Mouse (Mus musculus) neural tube, embryonic 15.5 days (tissue): ENCODE results near the gene B3gntl1. TPM values are rescaled to one million over a fixed set of nuclear protein-coding genes. Genes with fewer than 3 reads are reported as not detected.

ENCODE experiments used
- ATAC-seq: fragments of 200-750 bp; cut with Nextera tagmentation; 2 replicates; pipeline ENCODE4 v1.8.0; 2017; ENCODE audit warnings: mild to moderate bottlenecking, moderate TSS enrichment, moderate library complexity; ENCODE audit not compliant: low FRiP score
- H3K27ac ChIP-seq: fragments of 300-500 bp; sonication (generic); replicated peaks from 2 replicates; pipeline ENCODE4 v1.5.1; 2015; ENCODE audit warnings: mild to moderate bottlenecking, inconsistent platforms
- H3K27me3 ChIP-seq: fragments of 300-500 bp; sonication (generic); replicated peaks from 2 replicates; pipeline ENCODE4 v1.6.1; 2015; ENCODE audit warnings: inconsistent platforms
- H3K36me3 ChIP-seq: fragments of 300-500 bp; sonication (generic); 2 replicates; pipeline ENCODE4 v1.6.1; 2015; ENCODE audit warnings: inconsistent platforms
- H3K4me1 ChIP-seq: fragments of 300-500 bp; sonication (generic); 2 replicates; pipeline ENCODE4 v1.6.1; 2015; ENCODE audit warnings: inconsistent platforms
- H3K4me2 ChIP-seq: fragments of 300-500 bp; sonication (generic); 2 replicates; pipeline ENCODE4 v1.6.1; 2015; ENCODE audit warnings: inconsistent platforms, mild to moderate bottlenecking, moderate library complexity
- H3K4me3 ChIP-seq: fragments of 300-500 bp; sonication (generic); replicated peaks from 2 replicates; pipeline ENCODE4 v1.5.1; 2015; ENCODE audit warnings: mild to moderate bottlenecking, inconsistent platforms
- H3K9ac ChIP-seq: fragments of 300-500 bp; sonication (generic); replicated peaks from 2 replicates; pipeline ENCODE4 v1.6.1; 2015; ENCODE audit warnings: mild to moderate bottlenecking, inconsistent platforms
- H3K9me3 ChIP-seq: fragments of 300-500 bp; sonication (generic); replicated peaks from 2 replicates; pipeline ENCODE4 v1.6.1; 2016; ENCODE audit warnings: inconsistent platforms
- WGBS: fragments of 180-500 bp; shearing (Covaris S2); methylation state at CpG from one replicate; pipeline ENCODE4 v1.1.7; 2015; ENCODE audit warnings: mixed read lengths; 5-methylcytosine and 5-hydroxymethylcytosine counted together
- polyA plus RNA-seq: library from polyadenylated mRNA; unstranded; fragments of >200 nt; fragmentation: Nextera tagmentation; extraction: Ambion mirVana; gene quantifications from 2 replicates; pipeline ENCODE4 v1.2.1, GENCODE M21; 2015

The B3gntl1 gene
- polyA plus RNA-seq, 1 experiment from 2014 or later = 6.5 TPM

- Histone ChIP-seq H3K4me1 (peaks cover 29% of the 10 kb centered on the region), H3K27me3 (peaks cover 33% of the 10 kb centered on the region), H3K9ac (peak overlapping the region; percentile 55), H3K27ac (peak overlapping the region; percentile 60), H3K4me3 (peak overlapping the region; percentile 69), H3K4me2 (peak overlapping the region; percentile 95), H3K36me3 (no peaks in the 10 kb centered on the region), H3K9me3 (no peaks in the 10 kb centered on the region)
- peak; percentile 68 for ATAC-seq
- WGBS = under 1% methylated on average over 40 of the region's 40 CpGs
Observed at GRCm38 (mm10) chr11:121702895-121703618, 30.1 kb upstream of the B3gntl1 start.

GRCm38 (mm10) chr11:121702111-121702894 lies 29.4 kb upstream of the B3gntl1 start:
- Histone ChIP-seq H3K27ac (peak overlapping the region; percentile 63), H3K9ac (peak overlapping the region; percentile 55), H3K4me1 (peaks cover 29% of the 10 kb centered on the region), H3K27me3 (peaks cover 33% of the 10 kb centered on the region), H3K4me3 (peak overlapping the region; percentile 69), H3K36me3 (no peaks in the 10 kb centered on the region), H3K9me3 (no peaks in the 10 kb centered on the region), H3K4me2 (peak overlapping the region; percentile 95)
- 1% methylated on average over 68 of the region's 69 CpGs for WGBS
- ATAC-seq = peak; percentile 91

- Histone ChIP-seq H3K27ac (peak within 1 kb of the TSS; percentile 63), H3K36me3 (no peaks in the 10 kb centered on the region), H3K4me2 (peak within 1 kb of the TSS; percentile 95), H3K9me3 (no peaks in the 10 kb centered on the region), H3K4me1 (peaks cover 29% of the 10 kb centered on the region), H3K27me3 (peaks cover 33% of the 10 kb centered on the region), H3K9ac (peak within 1 kb of the TSS; percentile 55), H3K4me3 (peak within 1 kb of the TSS; percentile 69)
- no peak for ATAC-seq
- WGBS = 90% methylated on average over 5 of the region's 5 CpGs
Observed at GRCm38 (mm10) chr11:121701244-121701643, 28.3 kb upstream of the B3gntl1 start, which contains the start of gene Metrnl. Metrnl (plus strand) TSS chr11:121701544.

- no peak overlapping the region for H3K4me2 ChIP-seq
- H3K9me3 ChIP-seq = no peaks in the 10 kb centered on the region
- no peak overlapping the region for H3K9ac ChIP-seq
- no peak for ATAC-seq
- no peaks in the 10 kb centered on the region for H3K36me3 ChIP-seq
- no peak overlapping the region for H3K27ac ChIP-seq
- H3K4me3 ChIP-seq = no peak overlapping the region
- peaks cover 19% of the 10 kb centered on the region for H3K4me1 ChIP-seq
- H3K27me3 ChIP-seq = 0 out of 2 replicates have a peak, but pooled peaks cover 7% of the 10 kb centered on the region
- WGBS = 85% methylated on average over 5 of the region's 5 CpGs
Observed at GRCm38 (mm10) chr11:121698381-121698955, 25.5 kb upstream of the B3gntl1 start.

GRCm38 (mm10) chr11:121697271-121697670 lies 24.3 kb upstream of the B3gntl1 start:
- Histone ChIP-seq H3K27me3 (no peaks in the 10 kb centered on the region), H3K27ac (no peak overlapping the region), H3K36me3 (no peaks in the 10 kb centered on the region), H3K9ac (no peak overlapping the region), H3K4me2 (no peak overlapping the region), H3K4me3 (no peak overlapping the region), H3K4me1 (peaks cover 8% of the 10 kb centered on the region), H3K9me3 (no peaks in the 10 kb centered on the region)
- WGBS = 84% methylated on average over 4 of the region's 4 CpGs
- no peak for ATAC-seq

- no peak overlapping the region for H3K4me3 ChIP-seq
- ATAC-seq = no peak
- H3K36me3 ChIP-seq = no peaks in the 10 kb centered on the region
- 84% methylated on average over 5 of the region's 5 CpGs for WGBS
- H3K27me3 ChIP-seq = no peaks in the 10 kb centered on the region
- H3K27ac ChIP-seq = no peak overlapping the region
- no peaks in the 10 kb centered on the region for H3K4me1 ChIP-seq
- H3K9me3 ChIP-seq = no peaks in the 10 kb centered on the region
- no peak overlapping the region for H3K4me2 ChIP-seq
- H3K9ac ChIP-seq = no peak overlapping the region
Observed at GRCm38 (mm10) chr11:121695304-121696064, 22.5 kb upstream of the B3gntl1 start.

- H3K9me3 ChIP-seq = no peaks in the 10 kb centered on the region
- H3K9ac ChIP-seq = no peak overlapping the region
- no peak overlapping the region for H3K4me3 ChIP-seq
- H3K27ac ChIP-seq = no peak overlapping the region
- WGBS = 91% methylated on average over 2 of the region's 2 CpGs
- peaks cover 5% of the 10 kb centered on the region; the same call in 1 of the 2 replicates for H3K4me1 ChIP-seq
- H3K4me2 ChIP-seq = no peak overlapping the region
- no peaks in the 10 kb centered on the region for H3K27me3 ChIP-seq
- no peak for ATAC-seq
- H3K36me3 ChIP-seq = no peaks in the 10 kb centered on the region
Observed at GRCm38 (mm10) chr11:121688024-121688423, 15.1 kb upstream of the B3gntl1 start.

GRCm38 (mm10) chr11:121686674-121687073 lies 13.7 kb upstream of the B3gntl1 start:
- Histone ChIP-seq H3K4me2 (no peak overlapping the region), H3K4me3 (no peak overlapping the region)

GRCm38 (mm10) chr11:121686091-121686490 lies 13.1 kb upstream of the B3gntl1 start:
- Histone ChIP-seq H3K27me3 (no peaks in the 10 kb centered on the region), H3K9ac (no peak overlapping the region), H3K4me3 (no peak overlapping the region), H3K27ac (no peak overlapping the region), H3K4me2 (no peak overlapping the region), H3K4me1 (peaks cover 5% of the 10 kb centered on the region; the same call in 1 of the 2 replicates), H3K36me3 (no peaks in the 10 kb centered on the region), H3K9me3 (no peaks in the 10 kb centered on the region)
- 84% methylated on average over 4 of the region's 4 CpGs for WGBS
- no peak for ATAC-seq

More at GRCm38 (mm10) chr11:121686674-121687073, 13.7 kb upstream of the B3gntl1 start:
- Histone ChIP-seq H3K36me3 (no peaks in the 10 kb centered on the region), H3K27ac (no peak overlapping the region), H3K9ac (no peak overlapping the region), H3K4me1 (peaks cover 5% of the 10 kb centered on the region; the same call in 1 of the 2 replicates), H3K9me3 (no peaks in the 10 kb centered on the region), H3K27me3 (no peaks in the 10 kb centered on the region)
- ATAC-seq = no peak
- WGBS = 86% methylated on average over 5 of the region's 5 CpGs

- ATAC-seq = no peak
- WGBS = 74% methylated on average over 6 of the region's 6 CpGs
- no peak overlapping the region for H3K9ac ChIP-seq
- H3K27ac ChIP-seq = no peak overlapping the region
- peaks cover 5% of the 10 kb centered on the region; the same call in 1 of the 2 replicates for H3K4me1 ChIP-seq
- no peaks in the 10 kb centered on the region for H3K9me3 ChIP-seq
- no peaks in the 10 kb centered on the region for H3K27me3 ChIP-seq
- no peaks in the 10 kb centered on the region for H3K36me3 ChIP-seq
- H3K4me3 ChIP-seq = no peak overlapping the region
- H3K4me2 ChIP-seq = no peak overlapping the region
Observed at GRCm38 (mm10) chr11:121685491-121686001, 12.6 kb upstream of the B3gntl1 start.

- Histone ChIP-seq H3K9me3 (no peaks in the 10 kb centered on the region), H3K9ac (no peak overlapping the region), H3K4me2 (no peak overlapping the region), H3K4me1 (peaks cover 5% of the 10 kb centered on the region; the same call in 1 of the 2 replicates), H3K36me3 (no peaks in the 10 kb centered on the region), H3K4me3 (no peak overlapping the region), H3K27ac (0 out of 2 replicates have a peak overlapping the region, but pooled peaks have one; percentile 18), H3K27me3 (no peaks in the 10 kb centered on the region)
- 44% methylated on average over 3 of the region's 3 CpGs for WGBS
- ATAC-seq = peak; percentile 41; the same call in 1 of the 2 replicates
Observed at GRCm38 (mm10) chr11:121683243-121683642, 10.3 kb upstream of the B3gntl1 start.
